Mouse (Mus musculus): Measurements from ENCODE around the gene Rpl28.
"Not testable (repeated sequence)": the region's sequence is repeated elsewhere in the genome, so short reads cannot be mapped to it uniquely, and the experiment has no call there.

Gene Rpl28

GRCm38 (mm10) chr7:4782759-4783158 lies 9.9 kb upstream of the Rpl28 start, which contains the start of the genes Il11 and Tmem190:
Il11 (minus strand) TSS chr7:4782859.
Tmem190 (plus strand) TSS chr7:4782937.
- in situ Hi-C loops (cut with MboI, MseI): no loop called here

- in situ Hi-C loops (cut with MboI, MseI): no loop called here
Observed at GRCm38 (mm10) chr7:4783667-4784268, 8.9 kb upstream of the Rpl28 start.

GRCm38 (mm10) chr7:4788499-4789435 lies 3.9 kb upstream of the Rpl28 start:
- in situ Hi-C loops (cut with MboI, MseI): loop anchor here in 1 of 2 experiments (5.0 kb wide), 1 partner anchor 1161 kb away; the partner anchor contains the start of genes Prpf31 and Tfpt

- in situ Hi-C loops (cut with MboI, MseI): loop anchor here in 1 of 2 experiments (5.0 kb wide), 1 partner anchor 1162 kb away; the partner anchor contains the start of genes Prpf31 and Tfpt
Observed at GRCm38 (mm10) chr7:4789436-4789935, 3.2 kb upstream of the Rpl28 start, which contains the start of gene Tmem238. Tmem238 (minus strand) TSS chr7:4789656.

- in situ Hi-C loops (cut with MboI, MseI): loop anchor here in 1 of 2 experiments (5.0 kb wide), 1 partner anchor 141 kb away; no protein-coding TSS in a partner anchor
Observed at GRCm38 (mm10) chr7:4793248-4793647, 574 bp downstream of the Rpl28 start.

GRCm38 (mm10) chr7:4793674-4794073 lies 1.0 kb downstream of the Rpl28 start:
- in situ Hi-C loops (cut with MboI, MseI): loop anchor here in 1 of 2 experiments (5.0 kb wide), 1 partner anchor 141 kb away; no protein-coding TSS in a partner anchor

- in situ Hi-C loops (cut with MboI, MseI): loop anchor here in 1 of 2 experiments (5.0 kb wide), 1 partner anchor 142 kb away; no protein-coding TSS in a partner anchor
Observed at GRCm38 (mm10) chr7:4794631-4795168, 2.0 kb downstream of the Rpl28 start.

- in situ Hi-C loops (cut with MboI, MseI): no loop called here
Observed at GRCm38 (mm10) chr7:4795767-4796433, 3.2 kb downstream of the Rpl28 start.

GRCm38 (mm10) chr7:4802247-4802646 lies 9.6 kb downstream of the Rpl28 start:
- in situ Hi-C loops (cut with MboI, MseI): loop anchor here in 1 of 2 experiments (10.0 kb wide), 1 partner anchor 1107 kb away; the partner anchor contains the start of genes Mboat7 and Tsen34

- in situ Hi-C loops (cut with MboI, MseI): loop anchor here (5.0 to 10.0 kb wide), 2 partner anchors 1112 to 1149 kb away; partner anchors contain the start of genes Mboat7 (in 1 of the 2) and Tsen34 (in 1 of the 2)
Observed at GRCm38 (mm10) chr7:4806716-4807115, 14.0 kb downstream of the Rpl28 start.

- in situ Hi-C loops (cut with MboI, MseI): loop anchor here in 1 of 2 experiments (5.0 to 10.0 kb wide), 2 partner anchors 56 to 856 kb away; no protein-coding TSS in a partner anchor
Observed at GRCm38 (mm10) chr7:4811131-4811530, 18.5 kb downstream of the Rpl28 start.

- in situ Hi-C loops (cut with MboI, MseI): loop anchor here in 1 of 2 experiments (5.0 to 10.0 kb wide), 2 partner anchors 55 to 857 kb away; no protein-coding TSS in a partner anchor
Observed at GRCm38 (mm10) chr7:4811842-4812302, 19.2 kb downstream of the Rpl28 start.

GRCm38 (mm10) chr7:4812303-4813104 lies 19.8 kb downstream of the Rpl28 start, which contains the start of gene Ube2s:
Ube2s (minus strand) TSS chr7:4812590.
- in situ Hi-C loops (cut with MboI, MseI): loop anchor here in 1 of 2 experiments (5.0 to 10.0 kb wide), 2 partner anchors 55 to 858 kb away; no protein-coding TSS in a partner anchor

GRCm38 (mm10) chr7:4813105-4813791 lies 20.6 kb downstream of the Rpl28 start:
- in situ Hi-C loops (cut with MboI, MseI): loop anchor here in 1 of 2 experiments (5.0 to 10.0 kb wide), 2 partner anchors 54 to 858 kb away; no protein-coding TSS in a partner anchor

GRCm38 (mm10) chr7:4816559-4816958 lies 23.9 kb downstream of the Rpl28 start:
- in situ Hi-C loops (cut with MboI, MseI): loop anchor here in 1 of 2 experiments (10.0 kb wide), 1 partner anchor 862 kb away; no protein-coding TSS in a partner anchor

GRCm38 (mm10) chr7:4820925-4821324 lies 28.3 kb downstream of the Rpl28 start:
- in situ Hi-C loops (cut with MboI, MseI): not testable (repeated sequence)

GRCm38 (mm10) chr7:4821690-4822089 lies 29.0 kb downstream of the Rpl28 start:
- in situ Hi-C loops (cut with MboI, MseI): no loop called here

- in situ Hi-C loops (cut with MboI, MseI): no loop called here
Observed at GRCm38 (mm10) chr7:4822162-4822907, 29.7 kb downstream of the Rpl28 start.

Measured in T-helper 17 cell (primary cell).